Mouse (Mus musculus) left cerebral cortex, postnatal 14 days (tissue): Measurements from ENCODE around the gene Hdc. TPM values are rescaled to one million over a fixed set of nuclear protein-coding genes. Genes with fewer than 3 reads are reported as not detected.

Experiments
- DNase-seq, 2 experiments: peaks; one replicate each; pipeline ENCODE4 v3.0.0; 2021 to 2022; ENCODE audit warnings: low spot score in 2 of 2, mixed read lengths in 1 of 2
- intact Hi-C: fragments of 180-260 bp; cut with DNase I; formaldehyde crosslinking; loops from one replicate; pipeline ENCODE4 v1.15.1; 2025
- total RNA-seq, 2 experiments: library from RNA; stranded (reverse); gene quantifications; 2 replicates each; pipeline ENCODE4 v1.2.3; 2021

The Hdc gene
- total RNA-seq, 2 experiments from 2014 or later: 0.36 to 0.59 TPM

DNA sequence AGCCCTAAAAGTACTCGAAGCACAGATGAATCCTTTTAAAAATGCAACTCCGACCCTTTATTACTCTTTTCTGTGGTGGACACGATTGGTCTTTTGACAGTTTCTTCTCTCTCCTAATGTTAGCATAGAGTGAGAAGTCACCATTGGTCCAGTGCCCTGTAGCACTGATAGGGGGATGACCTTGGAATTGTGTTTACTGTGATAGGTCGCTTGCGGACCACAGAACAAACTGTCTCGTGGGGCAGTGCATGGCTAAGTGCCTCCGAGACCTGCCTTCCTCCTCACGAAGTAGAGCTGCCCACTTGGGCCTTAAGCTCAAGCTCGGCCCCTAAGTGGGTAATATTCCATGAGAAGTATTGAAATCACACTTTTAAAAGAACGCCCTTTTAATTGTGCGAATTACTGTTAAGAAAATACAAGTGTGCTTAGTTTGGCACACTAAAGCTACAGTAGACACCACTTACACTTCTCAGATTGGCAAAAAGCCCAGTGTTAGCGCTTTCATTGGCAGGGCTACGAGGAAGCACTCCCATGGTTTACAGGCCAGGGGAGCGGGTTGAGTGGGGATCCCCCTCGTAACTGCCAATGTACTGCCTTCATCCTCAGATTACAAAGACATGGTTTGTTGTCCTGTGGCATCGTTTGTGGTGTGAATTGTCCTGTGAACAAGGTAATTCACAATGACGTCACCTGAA, 55.5 kb downstream of the Hdc start:
- DNase-seq: no peak
- intact Hi-C loops: no loop called here

DNA sequence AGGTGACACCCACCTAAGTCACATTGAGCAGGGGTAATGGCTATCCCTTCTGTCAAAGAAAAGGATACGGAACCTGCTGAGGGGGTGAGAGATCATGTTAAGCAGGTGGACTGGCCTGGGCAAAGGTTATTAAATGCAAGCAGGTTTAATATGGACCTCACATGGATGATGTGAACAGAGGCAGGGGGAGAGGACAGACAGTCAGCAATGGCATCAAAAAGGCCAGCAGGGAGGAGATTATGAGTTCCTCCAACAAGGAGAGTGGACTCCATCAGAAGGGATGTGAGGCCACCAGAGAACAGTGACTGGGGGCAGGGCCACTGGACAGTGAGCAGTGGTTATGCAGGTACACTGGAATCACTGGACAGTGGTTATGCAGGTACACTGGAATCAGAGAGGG, 59.0 kb downstream of the Hdc start:
- DNase-seq: no peak
- intact Hi-C loops: no loop called here

DNA sequence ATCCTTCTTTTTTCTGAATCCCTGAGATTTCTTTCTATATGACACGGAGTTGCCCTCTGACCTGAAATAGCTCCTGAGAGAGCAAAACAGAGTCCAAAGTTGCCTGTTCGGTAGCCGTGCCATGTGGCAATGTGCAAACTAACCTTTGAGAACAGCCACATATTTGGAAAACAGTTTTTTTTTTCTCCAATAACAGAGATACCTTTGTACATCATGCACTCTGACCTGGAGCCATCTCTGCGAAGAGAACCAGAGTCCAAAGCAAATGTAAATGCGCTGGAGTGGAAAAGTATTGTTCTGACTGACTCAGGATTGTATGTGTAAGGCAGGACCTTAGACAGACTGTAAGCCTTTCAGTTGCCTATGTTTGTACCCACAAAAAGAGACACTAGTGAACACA, 63.6 kb downstream of the Hdc start:
- intact Hi-C loops: no loop called here

DNA sequence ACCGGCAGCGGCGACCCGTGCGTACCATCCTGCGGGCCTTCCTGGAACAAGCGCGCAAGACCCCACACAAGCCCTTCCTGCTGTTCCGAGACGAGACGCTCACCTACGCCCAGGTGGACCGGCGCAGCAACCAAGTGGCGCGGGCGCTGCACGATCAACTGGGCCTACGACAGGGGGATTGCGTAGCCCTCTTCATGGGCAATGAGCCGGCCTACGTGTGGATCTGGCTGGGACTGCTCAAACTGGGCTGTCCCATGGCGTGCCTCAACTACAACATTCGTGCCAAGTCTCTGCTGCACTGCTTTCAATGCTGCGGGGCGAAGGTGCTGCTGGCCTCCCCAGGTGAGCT, 65.8 kb downstream of the Hdc start:
- intact Hi-C loops: no loop called here
- no peak for DNase-seq

More for the DNA sequence above, 63.6 kb downstream of the Hdc start:
- no peak for DNase-seq

DNA sequence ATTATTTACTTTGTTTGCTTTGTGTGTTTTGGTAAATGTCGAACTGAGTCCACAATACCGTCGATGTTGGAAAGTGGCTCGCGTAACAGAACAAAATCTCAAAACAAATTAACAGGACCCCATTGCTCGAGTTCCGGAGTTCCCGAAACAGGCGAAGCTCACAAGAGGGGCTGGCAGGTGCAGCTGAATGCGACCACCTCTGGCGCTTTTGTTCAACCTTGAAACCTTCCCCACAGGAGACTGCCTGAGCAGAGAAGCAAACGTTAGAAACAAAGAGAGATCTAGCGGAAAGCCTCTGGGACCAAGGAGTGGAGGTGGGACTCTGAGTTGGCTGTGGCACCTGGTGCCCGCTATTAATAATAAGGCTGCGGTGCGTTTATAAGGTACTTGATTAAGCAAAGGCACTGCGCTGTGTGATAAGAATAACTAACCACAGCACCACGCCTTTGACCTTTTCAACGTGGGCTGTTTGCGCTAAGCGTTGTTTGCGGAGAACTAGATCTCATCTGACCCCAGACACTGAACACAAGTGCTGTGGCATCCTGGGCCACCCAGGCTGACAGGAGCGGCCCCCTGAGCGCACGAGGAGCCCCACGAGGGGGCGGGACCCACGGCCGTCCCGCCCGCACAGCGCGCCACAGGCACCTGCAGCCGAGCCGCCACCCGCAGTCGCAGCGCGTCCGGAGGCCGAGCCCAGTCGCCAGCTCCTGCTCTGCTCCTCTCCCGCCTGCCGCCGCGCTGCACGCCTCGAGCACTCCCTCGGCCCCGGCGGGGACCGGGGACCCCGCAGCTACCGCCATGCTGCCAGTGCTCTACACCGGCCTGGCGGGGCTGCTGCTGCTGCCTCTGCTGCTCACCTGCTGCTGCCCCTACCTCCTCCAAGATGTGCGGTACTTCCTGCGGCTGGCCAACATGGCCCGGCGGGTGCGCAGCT, 66.5 kb downstream of the Hdc start, which contains the start of gene Slc27a2:
Gene Slc27a2, plus strand, starts transcription at position 51 of the 934 bp plus-strand sequence.
- intact Hi-C loops: no loop called here
- DNase-seq: peak in 1 of 2 experiments; percentile 9

DNA sequence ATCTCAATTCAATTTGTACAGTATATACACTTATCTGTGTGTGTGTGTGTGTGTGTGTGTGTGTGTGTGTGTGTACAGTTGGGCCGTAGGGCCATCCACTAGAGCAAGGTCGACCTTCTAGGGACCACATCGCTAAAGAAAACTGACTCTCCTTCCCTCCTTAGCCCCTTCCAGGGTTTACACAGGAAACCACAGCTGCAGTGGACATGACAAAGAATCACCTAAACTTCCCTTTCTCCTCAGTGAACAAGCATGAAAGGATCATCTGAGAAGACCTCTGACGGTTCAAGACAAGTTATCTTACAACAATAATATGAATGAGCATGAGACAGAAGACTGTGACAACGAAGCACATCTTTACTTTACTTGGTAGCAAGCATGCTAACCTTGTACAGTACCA, 67.2 kb downstream of the Hdc start:
- intact Hi-C loops: no loop called here
- no peak for DNase-seq

DNA sequence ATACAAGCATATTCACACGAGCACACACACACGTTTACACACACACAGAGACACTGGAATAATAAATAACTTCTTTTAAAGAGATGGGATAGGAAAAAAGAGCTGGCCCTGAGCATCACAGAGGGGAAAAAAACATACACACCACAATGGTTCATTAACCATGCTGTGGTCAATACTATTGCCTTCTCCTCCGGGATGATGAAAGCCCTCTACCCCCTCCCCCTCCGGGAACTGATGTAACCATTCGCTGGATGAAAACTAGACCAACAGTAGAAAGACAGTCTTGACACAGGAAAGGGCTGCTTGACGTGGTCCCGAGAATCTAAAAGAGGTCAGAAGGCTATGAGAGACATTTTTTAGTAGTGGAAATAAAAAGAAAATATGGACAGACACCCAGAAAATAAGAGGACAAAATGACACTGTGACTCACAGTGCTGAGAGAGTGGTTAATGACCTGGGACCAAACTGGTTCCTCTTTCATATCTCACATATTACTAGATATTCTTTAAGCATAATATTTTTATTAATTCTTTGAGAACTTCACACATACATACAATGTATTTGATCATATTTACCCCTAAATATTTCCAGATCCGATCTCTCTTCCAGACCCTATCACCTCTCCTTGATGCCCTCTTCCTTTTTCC, 67.7 kb downstream of the Hdc start:
- DNase-seq: no peak
- intact Hi-C loops: no loop called here

DNA sequence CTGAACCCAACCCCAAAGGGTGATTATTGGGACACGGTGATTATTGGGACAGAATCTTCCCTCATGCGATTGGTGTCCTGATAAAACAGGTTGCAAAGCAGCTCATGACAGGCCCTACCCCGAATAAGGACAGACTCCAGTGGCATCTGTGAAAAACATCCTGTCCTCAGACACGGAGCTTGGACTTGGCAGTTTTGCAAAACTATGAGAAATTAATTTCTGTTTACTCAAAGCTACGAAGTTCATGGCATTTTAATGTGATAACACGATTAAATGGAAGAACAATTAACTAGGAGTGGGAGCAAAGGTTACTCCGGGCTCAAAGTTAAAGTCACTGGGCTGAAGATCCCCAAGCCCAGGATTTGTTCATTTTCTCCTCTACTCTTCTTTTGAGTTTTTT, 69.4 kb downstream of the Hdc start:
- intact Hi-C loops: no loop called here
- DNase-seq: no peak

DNA sequence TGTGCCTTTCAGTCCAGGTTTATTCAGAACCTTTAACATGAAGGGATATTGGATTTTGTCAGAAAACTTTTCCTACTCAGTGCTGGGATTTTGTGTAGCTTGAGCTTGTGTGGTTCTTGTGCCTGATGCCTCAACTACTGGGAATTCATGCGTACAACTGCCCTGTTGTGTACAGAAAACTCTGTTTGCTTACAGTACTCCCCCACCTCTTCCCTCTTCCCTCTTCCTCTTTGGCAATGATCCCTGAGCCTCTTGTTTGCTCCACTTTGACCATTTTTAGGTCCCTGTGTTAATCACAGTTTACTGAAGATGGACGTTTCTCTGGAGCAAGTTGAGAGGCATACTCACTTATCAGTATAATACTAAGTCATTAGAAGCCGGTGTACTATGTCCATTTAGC, 72.7 kb downstream of the Hdc start:
- no peak for DNase-seq
- intact Hi-C loops: no loop called here

DNA sequence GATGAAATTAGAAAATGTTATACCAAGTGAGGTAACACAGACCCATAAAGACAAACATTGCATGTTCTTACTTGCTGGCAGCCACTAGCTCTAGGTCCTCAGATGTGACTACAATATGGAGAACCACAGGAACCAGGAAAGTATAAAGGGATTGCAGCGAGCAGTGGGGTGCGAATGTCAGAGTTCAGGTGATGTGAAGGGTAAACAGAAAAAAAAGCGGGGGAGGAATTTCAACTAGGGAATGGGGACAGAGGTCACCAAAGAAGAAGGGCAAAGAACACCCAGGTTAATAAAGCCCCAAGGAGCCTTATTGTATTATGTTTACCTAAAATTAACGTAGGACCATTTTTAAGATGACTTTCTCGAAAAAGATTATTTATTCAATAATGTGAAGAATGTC, 73.8 kb downstream of the Hdc start:
- intact Hi-C loops: no loop called here
- no peak for DNase-seq

Other genes with a start within 250 kb of the Hdc start
- gene Atp8b4, start 118.6 kb downstream of the Hdc start, total RNA-seq: under 1 TPM in 1 of 2 experiments, not detected in 1; 0.09 TPM
- gene Slc27a2, start 66.9 kb downstream of the Hdc start, total RNA-seq: 1 to 10 TPM; 3.5 to 4.2 TPM
- 10 to 100 TPM; 20.1 to 21.4 TPM for gene Gabpb1, start 57.0 kb upstream of the Hdc start, total RNA-seq
- 10 to 100 TPM; 40.4 to 46.6 TPM for gene Usp8, start 88.0 kb upstream of the Hdc start, total RNA-seq
- under 1 TPM in 1 of 2 experiments, not detected in 1; 0.38 TPM for gene Usp50, start 164.2 kb upstream of the Hdc start, total RNA-seq